Mouse (Mus musculus) bone marrow macrophage, adult 2 months (primary cell): Measurements from ENCODE around the gene Plac9a.
"Not testable (repeated sequence)": the region's sequence is repeated elsewhere in the genome, so short reads cannot be mapped to it uniquely, and the experiment has no call there.

Source experiments
- CTCF ChIP-seq: IDR thresholded peaks from 2 replicates; pipeline ENCODE4 v1.5.1; 2012; ENCODE audit warnings: low read depth, mild to moderate bottlenecking, low read length, moderate library complexity
- POLR2A ChIP-seq: IDR thresholded peaks from 2 replicates; pipeline ENCODE4 v1.6.1; 2012; ENCODE audit warnings: mild to moderate bottlenecking, low read depth, low read length, borderline replicate concordance

- TF ChIP-seq CTCF, POLR2A: not testable (repeated sequence)
Observed at GRCm38 (mm10) chr14:25881769-25882168, 21.1 kb downstream of the Plac9a start.
